Mouse (Mus musculus): ENCODE measurements around the gene Il1rl2. TPM values are rescaled to one million over a fixed set of nuclear protein-coding genes. Genes with fewer than 3 reads are reported as not detected.

Gene Il1rl2
- total and polyA plus RNA-seq, 3 experiments, result 0.04 to 0.08 TPM; not detected in 1

DNA sequence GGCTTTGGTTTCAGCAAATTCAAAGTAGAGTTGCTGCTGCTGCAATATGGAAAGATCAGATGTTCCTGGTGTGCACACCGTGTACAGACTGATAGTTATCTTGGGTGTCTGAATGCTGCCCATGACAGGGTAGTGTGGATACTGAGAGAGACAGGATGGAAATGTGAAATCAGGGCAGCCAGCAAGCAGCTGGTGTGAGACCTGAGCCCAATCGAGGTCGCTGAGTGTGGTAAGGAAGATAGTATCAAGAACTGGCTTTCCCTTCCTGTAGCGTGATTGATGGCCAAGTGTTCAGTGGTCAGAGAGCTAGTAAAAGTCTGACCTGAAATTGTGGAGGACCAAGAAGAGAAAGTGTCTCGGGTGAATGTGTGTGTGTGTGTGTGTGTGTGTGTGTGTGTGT is 40.4 kb upstream of the Il1rl2 start:
- Histone ChIP-seq H3K79me2 (ENCODE audit: control insufficient read depth, insufficient read depth, low read length, poor library complexity) (no peaks in the 10 kb centered on the region), H3K9ac (ENCODE audit: control insufficient read depth, low read depth, low read length, poor library complexity, severe bottlenecking) (no peak overlapping the region), H3K27me3 (ENCODE audit: control insufficient read depth in 1 of 2, insufficient read depth in 2 of 2, low read length in 2 of 2) (no peaks in the 10 kb centered on the region), H3K36me3 (ENCODE audit: control insufficient read depth in 1 of 2, insufficient read depth in 2 of 2, low read length in 2 of 2) (peaks cover 0 to 3% of the 10 kb centered on the region in 2 experiments; a peak in 2 of 4 replicates), H3K4me1 (ENCODE audit: control insufficient read depth in 1 of 2, insufficient read depth in 2 of 2, low read length in 2 of 2) (no peaks in the 10 kb centered on the region), H3K9me3 (replicated peaks; ENCODE audit: insufficient read depth, low read length) (no peaks in the 10 kb centered on the region), H3K4me3 (ENCODE audit: control insufficient read depth in 1 of 2, insufficient read depth in 1 of 2, low read depth in 2 of 2, low read length in 2 of 2) (no peak overlapping the region), H3K27ac (ENCODE audit: control insufficient read depth, low read depth, low read length) (no peak overlapping the region)
- TF ChIP-seq USF1 (IDR thresholded peaks at IDR 0.05; ENCODE audit: low read depth, low read length) (no peak), MAX (IDR thresholded peaks at IDR 0.05; ENCODE audit: low read length) (no peak), KAT2A (conservative IDR thresholded peaks at IDR 0.05; ENCODE audit: low read depth, low read length) (no peak), MAFK (IDR thresholded peaks at IDR 0.05; ENCODE audit: borderline replicate concordance, low read depth, low read length) (no peak), TAL1 (IDR thresholded peaks at IDR 0.05; ENCODE audit: low read length) (no peak), JUND (IDR thresholded peaks at IDR 0.05; ENCODE audit: low read depth, low read length) (no peak), CHD2 (IDR thresholded peaks at IDR 0.05; ENCODE audit: low read length) (no peak), ZMIZ1 (IDR thresholded peaks at IDR 0.05; ENCODE audit: low read depth, low read length) (no peak), TCF12 (IDR thresholded peaks at IDR 0.05; ENCODE audit: low read depth, low read length) (no peak)
- no peak for DNase-seq (ENCODE audit: low read depth, low spot score)

DNA sequence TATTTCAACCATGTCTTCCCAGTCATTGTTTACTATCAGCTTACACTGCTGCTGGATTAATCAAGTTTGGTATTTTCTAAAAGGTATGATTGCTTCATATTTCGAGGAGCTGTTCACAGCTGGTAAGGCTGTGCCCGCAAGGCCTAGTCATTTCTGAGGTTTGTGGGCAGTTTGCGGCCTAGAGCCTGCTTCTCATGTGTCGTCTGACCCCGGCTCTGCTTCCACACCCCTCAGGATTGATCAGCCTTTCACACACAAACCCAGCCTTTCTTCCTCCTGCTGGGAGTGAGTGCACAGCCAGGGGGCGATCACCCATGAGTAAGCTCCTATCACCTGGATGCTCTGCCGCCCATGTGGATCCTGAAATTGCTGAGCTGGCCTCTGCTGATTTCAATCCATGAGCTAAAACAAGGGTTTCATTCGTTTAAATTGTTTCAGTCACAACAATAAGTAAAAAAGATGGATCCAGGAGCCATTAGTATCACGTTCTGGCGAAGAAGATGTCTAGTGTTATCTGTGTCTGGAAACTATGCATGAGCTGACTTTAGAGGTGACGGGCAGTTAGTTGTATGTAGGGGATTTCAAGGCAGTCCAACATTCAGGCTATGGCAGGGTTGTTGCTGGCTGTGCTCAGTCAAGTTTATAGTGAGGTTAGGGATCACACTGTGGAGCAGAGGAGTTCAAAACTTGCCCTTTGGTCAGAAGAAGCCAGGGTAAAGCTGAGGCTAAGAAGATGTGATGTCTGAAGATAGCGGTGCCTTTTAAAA is 33.7 kb upstream of the Il1rl2 start:
- H3K79me2 ChIP-seq (ENCODE audit: control insufficient read depth, insufficient read depth, low read length, poor library complexity), result no peaks in the 10 kb centered on the region
- peaks cover 0 to 3% of the 10 kb centered on the region in 2 experiments; a peak in 3 of 4 replicates for H3K36me3 ChIP-seq (ENCODE audit: control insufficient read depth in 1 of 2, insufficient read depth in 2 of 2, low read length in 2 of 2)
- H3K9me3 ChIP-seq (replicated peaks; ENCODE audit: insufficient read depth, low read length), result no peaks in the 10 kb centered on the region
- no peaks in the 10 kb centered on the region for H3K27me3 ChIP-seq (ENCODE audit: control insufficient read depth in 1 of 2, insufficient read depth in 2 of 2, low read length in 2 of 2)
- H3K4me1 ChIP-seq (ENCODE audit: control insufficient read depth in 1 of 2, insufficient read depth in 2 of 2, low read length in 2 of 2), result no peaks in the 10 kb centered on the region; a peak in 1 of 4 replicates
- no peak overlapping the region for H3K9ac ChIP-seq (ENCODE audit: control insufficient read depth, low read depth, low read length, poor library complexity, severe bottlenecking)
- no peak overlapping the region for H3K27ac ChIP-seq (ENCODE audit: control insufficient read depth, low read depth, low read length)
- no peak overlapping the region for H3K4me3 ChIP-seq (ENCODE audit: control insufficient read depth in 1 of 2, insufficient read depth in 1 of 2, low read depth in 2 of 2, low read length in 2 of 2)
- DNase-seq (ENCODE audit: low read depth, low spot score), result no peak
- no peak for TF ChIP-seq ELF1 (IDR thresholded peaks at IDR 0.05; ENCODE audit: low read depth, low read length)
- TF ChIP-seq ZMIZ1 (IDR thresholded peaks at IDR 0.05; ENCODE audit: low read depth, low read length), result no peak
- peak in 2 of 3 experiments; percentile 20 to 25; a peak in 2 of 6 replicates for TF ChIP-seq CTCF (IDR thresholded peaks at IDR 0.05 in 2 of 3, conservative IDR thresholded peaks at IDR 0.05 in 1 of 3; ENCODE audit: control insufficient read depth in 1 of 3, insufficient read depth in 1 of 3, low read depth in 2 of 3, low read length in 3 of 3, poor library complexity in 1 of 3, severe bottlenecking in 1 of 3)

DNA sequence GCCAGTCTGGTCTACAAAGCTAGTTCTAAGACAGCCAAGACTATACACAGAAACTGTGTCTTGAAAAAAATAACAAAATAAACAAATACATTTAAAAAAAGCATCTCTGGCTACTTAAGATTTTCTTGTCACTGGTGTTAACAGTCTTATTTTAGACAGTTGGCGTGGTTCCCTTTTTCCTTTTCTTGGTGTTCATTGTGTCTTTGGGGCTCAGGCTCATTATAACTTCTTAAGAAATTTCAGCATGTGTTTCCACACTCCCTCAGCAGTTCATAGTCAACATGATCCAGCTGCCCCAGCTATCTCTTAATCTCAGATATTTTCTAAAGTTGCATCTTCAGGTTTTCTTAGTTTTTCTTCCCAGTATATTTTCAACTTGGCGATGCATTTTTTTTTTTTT is 32.2 kb upstream of the Il1rl2 start:
- no peak overlapping the region for H3K4me3 ChIP-seq (ENCODE audit: control insufficient read depth in 1 of 2, insufficient read depth in 1 of 2, low read depth in 2 of 2, low read length in 2 of 2)
- H3K27me3 ChIP-seq (ENCODE audit: control insufficient read depth in 1 of 2, insufficient read depth in 2 of 2, low read length in 2 of 2), result no peaks in the 10 kb centered on the region
- H3K36me3 ChIP-seq (ENCODE audit: control insufficient read depth in 1 of 2, insufficient read depth in 2 of 2, low read length in 2 of 2), result no peaks in the 10 kb centered on the region; a peak in 2 of 4 replicates
- DNase-seq (ENCODE audit: low read depth, low spot score), result no peak
- no peak overlapping the region for H3K9ac ChIP-seq (ENCODE audit: control insufficient read depth, low read depth, low read length, poor library complexity, severe bottlenecking)
- no peak for TF ChIP-seq POLR2A (IDR thresholded peaks at IDR 0.05; ENCODE audit: control insufficient read depth in 1 of 2, insufficient read depth in 1 of 2, low read depth in 1 of 2, low read length in 2 of 2, poor library complexity in 1 of 2)
- TF ChIP-seq EP300 (IDR thresholded peaks at IDR 0.05; ENCODE audit: low read depth in 1 of 2, low read length in 2 of 2), result no peak
- TF ChIP-seq MAFK (IDR thresholded peaks at IDR 0.05; ENCODE audit: borderline replicate concordance, low read depth, low read length), result no peak
- TF ChIP-seq SMC3 (IDR thresholded peaks at IDR 0.05; ENCODE audit: low read depth, low read length), result no peak
- TF ChIP-seq ZC3H11A (IDR thresholded peaks at IDR 0.05; ENCODE audit: low read depth, low read length), result no peak
- TF ChIP-seq NRF1 (IDR thresholded peaks at IDR 0.05; ENCODE audit: insufficient read depth, low read depth, low read length, poor library complexity, severe bottlenecking), result no peak
- TF ChIP-seq MAX (IDR thresholded peaks at IDR 0.05; ENCODE audit: low read length), result no peak
- TF ChIP-seq KAT2A (conservative IDR thresholded peaks at IDR 0.05; ENCODE audit: low read depth, low read length), result no peak
- TF ChIP-seq NELFE (IDR thresholded peaks at IDR 0.05; ENCODE audit: low read depth, low read length), result no peak
- TF ChIP-seq USF1 (IDR thresholded peaks at IDR 0.05; ENCODE audit: low read depth, low read length), result no peak
- TF ChIP-seq E2F4 (IDR thresholded peaks at IDR 0.05; ENCODE audit: borderline replicate concordance, low read depth, low read length), result no peak
- no peak for TF ChIP-seq ETS1 (IDR thresholded peaks at IDR 0.05; ENCODE audit: low read depth, low read length)
- TF ChIP-seq CTCF (IDR thresholded peaks at IDR 0.05 in 2 of 3, conservative IDR thresholded peaks at IDR 0.05 in 1 of 3; ENCODE audit: control insufficient read depth in 1 of 3, insufficient read depth in 1 of 3, low read depth in 2 of 3, low read length in 3 of 3, poor library complexity in 1 of 3, severe bottlenecking in 1 of 3), result no peak
- TF ChIP-seq UBTF (IDR thresholded peaks at IDR 0.05; ENCODE audit: borderline replicate concordance, insufficient read depth, low read depth, low read length), result no peak
- H3K9me3 ChIP-seq (replicated peaks; ENCODE audit: insufficient read depth, low read length), result no peaks in the 10 kb centered on the region
- no peaks in the 10 kb centered on the region for H3K79me2 ChIP-seq (ENCODE audit: control insufficient read depth, insufficient read depth, low read length, poor library complexity)
- H3K4me1 ChIP-seq (ENCODE audit: control insufficient read depth in 1 of 2, insufficient read depth in 2 of 2, low read length in 2 of 2), result no peaks in the 10 kb centered on the region; a peak in 1 of 4 replicates
- no peak overlapping the region for H3K27ac ChIP-seq (ENCODE audit: control insufficient read depth, low read depth, low read length)

Data from MEL (cell line).